Mouse (Mus musculus) urinary bladder, adult 18-20 months (tissue): Measurements from ENCODE around the gene Smco1.

Experiments used
- DNase-seq, 2 experiments: peaks; one replicate each; pipeline ENCODE4 v3.0.0; 2022; ENCODE audit warnings: low spot score in 2 of 2, mixed read lengths in 2 of 2

Smco1 gene

GRCm38 (mm10) chr16:32311970-32312369 lies 40.7 kb downstream of the Smco1 start:
- DNase-seq, result no peak

- DNase-seq, result no peak
Observed at GRCm38 (mm10) chr16:32312386-32312785, 41.1 kb downstream of the Smco1 start.

- no peak for DNase-seq
Observed at GRCm38 (mm10) chr16:32312859-32313258, 41.6 kb downstream of the Smco1 start.

GRCm38 (mm10) chr16:32316601-32317000 lies 45.3 kb downstream of the Smco1 start:
- no peak for DNase-seq

- no peak for DNase-seq
Observed at GRCm38 (mm10) chr16:32323953-32324352, 52.7 kb downstream of the Smco1 start.
